Mouse (Mus musculus) right cerebral cortex, postnatal 10 days (tissue): ENCODE results near the gene Tpra1.
A peak's percentile ranks its signal among the peaks of the same experiment; 100 is the strongest.

ENCODE experiments used
- DNase-seq, 2 experiments: peaks; one replicate each; pipeline ENCODE4 v3.0.0; 2021; ENCODE audit warnings: low spot score in 2 of 2

Gene Tpra1

GRCm38 (mm10) chr6:88890832-88891231, 11.2 kb upstream of the Tpra1 start:
- DNase-seq, result no peak

GRCm38 (mm10) chr6:88893559-88893958, 8.5 kb upstream of the Tpra1 start:
- DNase-seq, result peak in 1 of 2 experiments; percentile 72

GRCm38 (mm10) chr6:88895943-88896342, 6.1 kb upstream of the Tpra1 start:
- DNase-seq, result no peak

DNA sequence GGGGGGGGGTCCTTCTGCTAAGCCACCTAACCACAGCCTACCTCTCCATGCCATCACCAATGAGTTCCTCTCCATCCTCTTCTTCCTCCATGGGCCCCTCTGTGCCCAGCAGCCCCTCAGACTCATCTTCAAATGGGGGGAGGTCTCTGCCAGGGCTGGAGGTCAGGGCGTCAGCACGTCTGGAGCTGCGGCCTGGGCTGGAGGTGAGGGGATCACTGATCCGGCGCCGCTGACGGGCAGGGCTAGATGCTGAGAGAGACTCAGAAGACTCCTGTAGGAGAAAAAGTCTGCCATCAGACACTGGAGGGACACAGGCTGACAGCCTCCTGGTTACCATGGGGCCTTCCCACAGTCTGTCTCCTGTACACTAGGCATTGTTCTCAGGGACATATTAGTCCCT, 4.8 kb upstream of the Tpra1 start:
- no peak for DNase-seq

GRCm38 (mm10) chr6:88898534-88899048, 3.5 kb upstream of the Tpra1 start, which contains the start of gene Mcm2:
Mcm2 (minus strand) TSS chr6:88898780.
- peak; percentile 96 for DNase-seq

GRCm38 (mm10) chr6:88899086-88899485, 3.0 kb upstream of the Tpra1 start:
- DNase-seq, result no peak

DNA sequence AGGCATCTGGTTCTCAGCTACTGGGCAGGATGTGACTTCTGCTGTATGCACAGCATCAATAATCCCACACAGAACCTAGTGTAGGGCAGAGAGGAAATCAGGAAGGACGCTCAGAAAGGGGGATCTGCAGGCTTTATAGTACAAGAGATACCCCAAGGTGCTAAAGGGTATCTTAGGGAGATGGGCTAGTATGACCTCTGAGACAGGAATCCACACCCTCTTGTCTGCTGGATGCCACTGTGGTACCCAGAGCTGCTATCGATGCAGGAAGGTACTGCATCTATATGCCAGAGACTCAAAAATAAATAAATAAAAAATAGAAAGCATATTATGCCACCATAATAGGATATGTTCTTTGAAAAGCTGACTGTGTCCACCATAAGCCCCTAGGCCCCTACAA, 2.4 kb upstream of the Tpra1 start:
- no peak for DNase-seq

DNA sequence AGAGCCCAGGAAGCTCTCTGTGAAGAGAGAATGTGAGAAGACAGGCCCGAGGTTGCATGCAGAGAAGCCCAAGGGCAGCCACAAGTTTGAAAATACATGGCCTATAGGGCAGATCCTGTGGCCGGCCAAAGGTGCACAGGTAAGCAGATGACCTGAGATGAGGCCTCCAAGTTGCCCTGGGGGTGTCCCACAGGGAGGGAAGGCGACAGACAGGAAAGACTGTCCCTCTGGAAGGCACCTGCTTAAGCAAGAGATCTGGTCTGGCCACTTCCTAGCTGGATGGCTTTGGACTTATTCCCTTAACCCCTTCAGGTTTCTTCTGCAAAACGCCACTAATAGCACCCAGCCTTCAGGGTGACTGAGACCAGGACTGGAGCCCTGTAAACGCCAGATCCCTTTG, 580 bp upstream of the Tpra1 start:
- no peak for DNase-seq

DNA sequence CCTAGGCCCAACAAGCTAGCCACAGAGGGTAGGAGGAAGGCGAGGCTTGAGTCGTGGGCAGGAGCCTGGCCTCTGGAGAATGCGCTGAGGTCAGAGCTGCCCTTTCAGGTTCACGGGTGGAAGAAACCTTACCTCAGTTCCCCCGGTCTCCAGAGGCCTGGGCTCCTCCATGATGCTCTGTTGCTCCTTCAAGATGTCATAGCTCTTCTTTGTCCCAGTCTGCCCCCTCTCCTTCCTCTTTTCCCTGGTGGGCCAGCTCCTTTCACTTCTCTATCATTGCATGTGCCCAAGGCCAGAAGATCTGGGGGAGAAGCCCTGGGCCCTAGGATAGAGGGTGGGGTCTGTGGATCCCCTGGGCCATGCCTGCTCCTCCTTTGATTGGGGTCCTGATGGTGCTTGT, 1.7 kb downstream of the Tpra1 start:
- DNase-seq, result no peak

DNA sequence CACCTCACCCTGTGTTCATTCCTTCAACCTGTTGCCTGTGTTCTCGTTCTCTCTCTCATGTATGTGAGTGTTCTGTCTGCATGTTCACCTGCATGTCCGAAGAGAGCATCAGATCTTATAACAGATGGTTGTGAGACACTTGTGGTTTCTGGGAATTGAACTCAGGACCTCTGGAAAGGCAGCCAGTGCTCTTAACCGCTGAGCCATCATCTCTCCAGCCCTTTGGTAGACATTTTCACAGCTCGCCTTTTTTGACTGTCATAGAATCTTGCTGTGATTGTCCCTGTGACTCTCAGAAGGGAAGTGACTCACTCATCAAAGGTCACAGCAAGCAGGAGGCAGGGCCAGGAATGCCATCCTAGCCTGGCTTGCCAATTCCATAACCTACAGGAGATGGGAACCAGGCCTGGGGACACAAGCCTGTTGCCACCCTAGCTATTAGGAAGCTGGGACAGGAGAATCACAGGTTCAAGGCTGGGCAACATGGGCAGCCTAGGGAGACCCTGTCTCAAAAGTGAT, 2.5 kb downstream of the Tpra1 start:
- no peak for DNase-seq

DNA sequence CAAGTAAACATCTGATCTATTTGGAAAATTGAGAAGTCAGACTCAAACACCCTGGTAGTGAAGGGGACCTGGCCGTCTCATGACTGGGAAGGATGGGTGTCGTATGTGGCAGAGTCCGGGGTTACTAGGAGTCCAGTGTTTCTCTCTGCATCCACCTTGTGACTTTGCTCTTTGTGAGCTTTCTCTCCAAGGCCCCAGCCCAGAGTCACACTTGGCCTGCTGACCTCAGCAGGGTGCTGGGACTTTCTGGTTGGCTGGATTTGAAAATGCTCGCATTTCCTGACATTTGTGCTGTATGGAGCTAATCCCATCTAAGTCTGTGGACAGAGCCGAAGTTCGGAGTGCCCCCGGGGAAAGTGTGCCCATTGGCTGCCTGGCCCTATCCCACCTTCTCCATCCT, 3.0 kb downstream of the Tpra1 start:
- no peak for DNase-seq

GRCm38 (mm10) chr6:88906369-88907108, 4.5 kb downstream of the Tpra1 start:
- DNase-seq, result peak; percentile 67 to 75

GRCm38 (mm10) chr6:88909151-88909550, 7.1 kb downstream of the Tpra1 start:
- no peak for DNase-seq

GRCm38 (mm10) chr6:88913022-88913421, 11.0 kb downstream of the Tpra1 start:
- no peak for DNase-seq

GRCm38 (mm10) chr6:88913440-88913839, 11.4 kb downstream of the Tpra1 start:
- no peak for DNase-seq

- DNase-seq, result no peak
These were observed 12.7 kb downstream of the Tpra1 start for GRCm38 (mm10) chr6:88914799-88915198.

DNA sequence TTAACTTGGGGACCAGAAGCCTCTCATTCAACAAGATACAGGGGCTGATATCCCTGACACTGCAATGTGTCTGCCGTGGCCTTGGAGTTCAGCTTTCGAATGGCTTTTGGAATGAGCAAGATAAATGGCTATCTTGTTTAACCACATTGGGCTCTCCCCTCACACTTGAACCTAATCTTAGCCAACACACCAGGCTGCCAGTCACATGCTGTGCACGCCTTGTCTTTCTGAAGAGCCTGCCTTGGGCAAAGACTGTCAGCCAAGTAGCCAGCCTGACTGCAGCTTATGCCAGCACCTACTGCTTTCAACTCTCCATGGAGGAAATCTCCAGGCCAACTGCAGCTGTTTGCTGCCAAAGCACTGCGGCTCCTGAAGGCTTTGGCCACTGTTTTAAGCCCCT, 13.5 kb downstream of the Tpra1 start:
- DNase-seq, result peak; percentile 79 to 86

GRCm38 (mm10) chr6:88916153-88916552, 14.1 kb downstream of the Tpra1 start:
- peak; percentile 75 to 79 for DNase-seq

DNA sequence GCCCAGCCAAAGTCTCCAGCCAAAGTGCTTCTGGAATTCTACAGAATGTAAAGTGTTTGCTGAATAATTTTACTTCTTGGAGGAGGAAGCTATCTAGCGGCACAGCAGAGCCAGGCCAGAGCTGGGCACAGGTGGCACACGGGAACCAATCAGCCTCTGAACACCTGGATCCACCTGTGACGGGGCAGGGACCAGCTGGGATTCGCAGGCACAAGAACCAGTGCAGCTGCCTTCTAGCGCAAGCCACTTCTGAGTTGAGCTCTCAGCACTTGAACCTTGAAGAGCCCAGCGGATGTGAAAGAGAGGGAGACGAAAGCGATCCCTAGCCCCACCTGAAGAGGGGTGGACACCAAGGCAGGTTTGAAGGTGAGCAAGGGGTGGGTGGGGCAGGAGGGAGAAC, 16.8 kb downstream of the Tpra1 start:
- DNase-seq, result no peak

- no peak for DNase-seq
These were observed 22.6 kb downstream of the Tpra1 start for GRCm38 (mm10) chr6:88924502-88925275.

GRCm38 (mm10) chr6:88925640-88926205, 23.7 kb downstream of the Tpra1 start:
- no peak for DNase-seq

GRCm38 (mm10) chr6:88926870-88927269, 24.8 kb downstream of the Tpra1 start:
- DNase-seq, result no peak
